Mouse (Mus musculus) E14TG2a.4 (cell line): ENCODE results near the gene Zc3h10.

ENCODE experiments used
- CTCF ChIP-seq: conservative IDR thresholded peaks from 2 replicates; pipeline ENCODE4 v1.5.1; 2014; ENCODE audit warnings: low read length
- NANOG ChIP-seq: IDR thresholded peaks from 2 replicates; pipeline ENCODE4 v1.6.1; 2014; ENCODE audit warnings: borderline replicate concordance, low read length, mixed read lengths
- POU5F1 ChIP-seq: IDR thresholded peaks from 2 replicates; pipeline ENCODE4 v1.6.1; 2014; ENCODE audit warnings: low read length, borderline replicate concordance

- TF ChIP-seq CTCF: no peak
- no peak for TF ChIP-seq NANOG
- no peak for TF ChIP-seq POU5F1
Observed at GRCm38 (mm10) chr10:128510301-128510700, 37.3 kb downstream of the Zc3h10 start.
